Comparison of ENCODE assay signal across 10 mouse cellular contexts in the genomic region with DNA sequence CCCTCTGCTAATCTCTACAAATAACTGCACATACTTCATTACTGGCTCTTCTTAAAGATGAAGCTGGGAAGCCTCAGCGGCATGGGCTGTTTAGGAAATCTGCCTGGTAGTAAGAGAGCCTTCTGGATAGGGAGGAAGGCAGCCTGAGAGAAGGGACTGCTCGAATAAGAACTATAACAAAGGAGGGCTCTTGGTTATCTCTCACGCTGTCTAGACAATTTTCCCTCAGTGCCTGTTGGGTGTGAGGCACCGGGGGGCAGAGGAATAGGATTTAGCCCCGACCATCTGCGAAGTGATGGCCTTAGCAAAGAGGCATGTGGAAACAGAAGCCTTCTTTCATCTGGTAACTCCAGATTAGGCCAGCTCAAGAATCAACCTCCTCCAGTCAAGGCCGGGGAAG. TPM values are rescaled to one million over a fixed set of nuclear protein-coding genes. Genes with fewer than 3 reads are reported as not detected.
DNase-seq lines count a peak whose midpoint lies in the region; ATAC-seq and TF ChIP-seq lines count a peak whose summit lies in the region.
"Had no signal": no experiment of that assay in that cellular context is flagged by ENCODE, and none has a peak within 500 bp of the region (broad histone marks: within the 10 kb centered on the region; RNA-seq: fewer than 3 reads in every experiment).

No protein-coding gene starts in this region.

- H3K4me3 ChIP-seq in heart, embryonic 10.5 days, result peak overlapping the region; percentile 87
- H3K4me3 ChIP-seq in left cerebral cortex, adult 2 months, result peak overlapping the region; percentile 62
- no peak overlapping the region for H3K4me3 ChIP-seq in forebrain, embryonic 15.5 days
- H3K4me3 ChIP-seq in liver, embryonic 16.5 days (ENCODE audit: low read depth, low read length), result peak overlapping the region; percentile 6; the same call in 1 of the 2 replicates
- H3K4me3 ChIP-seq: limb, embryonic 10.5 days had no signal

- TF ChIP-seq CTCF in left cerebral cortex, adult 2 months (IDR thresholded peaks at IDR 0.05), result no peak

- H3K9me3 ChIP-seq in heart, embryonic 10.5 days, result no peaks in the 10 kb centered on the region
- no peaks in the 10 kb centered on the region for H3K9me3 ChIP-seq in forebrain, embryonic 15.5 days
- H3K9me3 ChIP-seq in liver, embryonic 16.5 days (replicated peaks; ENCODE audit: control insufficient read depth, low read length), result no peaks in the 10 kb centered on the region
- H3K9me3 ChIP-seq: limb, embryonic 10.5 days had no signal

- no peak overlapping the region for H3K4me2 ChIP-seq in forebrain, embryonic 15.5 days (replicated peaks)
- H3K4me2 ChIP-seq in liver, embryonic 16.5 days (ENCODE audit: low read depth, low read length), result peak overlapping the region; percentile 85; the same call in 1 of the 2 replicates

- DNase-seq in heart, embryonic 10.5 days (ENCODE audit: low spot score), result no peak
- no peak for DNase-seq in heart, adult 8-10 months (ENCODE audit: low spot score)
- no peak for DNase-seq in left cerebral cortex, adult 2 months (ENCODE audit: extremely low spot score in 1 of 2, low spot score in 2 of 2)
- DNase-seq in left cerebral cortex, postnatal 10 days (ENCODE audit: extremely low spot score in 1 of 2, low spot score in 2 of 2), result no peak
- DNase-seq in frontal cortex, postnatal 14 days (ENCODE audit: low spot score in 2 of 2), result no peak

- H3K27ac ChIP-seq in heart, embryonic 10.5 days, result peak overlapping the region; percentile 95
- H3K27ac ChIP-seq in left cerebral cortex, adult 2 months, result peak overlapping the region; percentile 88
- H3K27ac ChIP-seq in forebrain, embryonic 15.5 days (replicated peaks), result 0 out of 2 replicates have a peak overlapping the region, but pooled peaks have one; percentile 5
- 0 out of 2 replicates have a peak overlapping the region, but pooled peaks have one; percentile 16 for H3K27ac ChIP-seq in liver, embryonic 16.5 days (ENCODE audit: low read length)

- peaks cover 34% of the 10 kb centered on the region for H3K36me3 ChIP-seq in heart, embryonic 10.5 days
- H3K36me3 ChIP-seq in forebrain, embryonic 15.5 days, result peaks cover 3% of the 10 kb centered on the region; the same call in 1 of the 2 replicates
- H3K36me3 ChIP-seq in liver, embryonic 16.5 days (ENCODE audit: control insufficient read depth, insufficient read depth), result peaks cover 4% of the 10 kb centered on the region

- ATAC-seq in forebrain, embryonic 15.5 days (replicated peaks), result no peak
- ATAC-seq in liver, embryonic 16.5 days (ENCODE audit: low read depth), result no peak
- ATAC-seq in activated CD4-positive, CD25-positive, alpha-beta regulatory T cell, adult 4 months, result no peak
- ATAC-seq: Patski had no signal

- no peak overlapping the region for H3K9ac ChIP-seq in forebrain, embryonic 15.5 days (replicated peaks)
- H3K9ac ChIP-seq in liver, embryonic 16.5 days (ENCODE audit: low read depth, low read length), result no peak overlapping the region; the same call in 1 of the 2 replicates

- H3K4me1 ChIP-seq in heart, embryonic 10.5 days, result peaks cover 55% of the 10 kb centered on the region
- H3K4me1 ChIP-seq in forebrain, embryonic 15.5 days, result peaks cover 19% of the 10 kb centered on the region
- H3K4me1 ChIP-seq in liver, embryonic 16.5 days (ENCODE audit: control insufficient read depth, low read depth, low read length), result peaks cover 20% of the 10 kb centered on the region

- intact Hi-C loops in left cerebral cortex, adult 2 months (cut with DNase I), result no loop called here
- intact Hi-C loops in left cerebral cortex, postnatal 10 days (cut with DNase I), result loop anchor here (5.0 kb wide), 1 partner anchor 80 kb away; no protein-coding TSS in a partner anchor

- 17% methylated on average over 7 of the region's 7 CpGs for WGBS in heart, embryonic 10.5 days
- 32% methylated on average over 7 of the region's 7 CpGs for WGBS in forebrain, embryonic 15.5 days
- WGBS in liver, embryonic 16.5 days (ENCODE audit: insufficient replicate concordance), result 35% methylated on average over 7 of the region's 7 CpGs

- no peaks in the 10 kb centered on the region for H3K27me3 ChIP-seq in heart, embryonic 10.5 days (ENCODE audit: insufficient read depth, poor library complexity, severe bottlenecking)
- H3K27me3 ChIP-seq in forebrain, embryonic 15.5 days, result no peaks in the 10 kb centered on the region
- H3K27me3 ChIP-seq in liver, embryonic 16.5 days (ENCODE audit: control insufficient read depth, insufficient read depth, low read depth, low read length), result no peaks in the 10 kb centered on the region
- H3K27me3 ChIP-seq: Patski had no signal

RNA-seq across cellular contexts. Expression of a gene that starts 2.3 kb away (rescaled TPM):
- 4.8 and 6.1 TPM in 2 replicates for polyA plus RNA-seq in heart, embryonic 10.5 days (2016; fragmentation: Nextera tagmentation; extraction: Ambion mirVana)
- 10 to 100 TPM; 39.8 to 52.2 (median 44.5) TPM for total RNA-seq in heart, adult 8-10 months (2022)
- total RNA-seq in left cerebral cortex, adult 2 months (2021), result 100 to 1,000 TPM; 317 to 336 TPM
- total RNA-seq in left cerebral cortex, postnatal 10 days (2021), result 100 to 1,000 TPM; 149 to 170 TPM
- polyA plus RNA-seq in forebrain, embryonic 15.5 days (2015; fragmentation: Nextera tagmentation; extraction: Ambion mirVana), result 10.9 and 11.4 TPM in 2 replicates
- 1.6 and 1.9 TPM in 2 replicates for polyA plus RNA-seq in liver, embryonic 16.5 days (2015; fragmentation: Nextera tagmentation; extraction: Ambion mirVana)
- 10 to 100 TPM; 10.6 to 11.3 TPM for polyA plus RNA-seq in activated CD4-positive, CD25-positive, alpha-beta regulatory T cell, adult 4 months (2017; shearing (Covaris generic))

Comparison
In these comparisons a context has a peak if more than half of its experiments do, and no peak if none do; other contexts are left out.
1. H3K27ac ChIP-seq: peak in every context shown above with its lines; median percentile 95 in heart, embryonic 10.5 days; 88 in left cerebral cortex, adult 2 months; 16 in liver, embryonic 16.5 days; 5 in forebrain, embryonic 15.5 days.